Mouse (Mus musculus) cerebellum, adult 2 months (tissue): ENCODE data around the gene Spns3.

ENCODE experiments used
- CTCF ChIP-seq: fragments of 200-500 bp; IDR thresholded peaks from 2 replicates; pipeline ENCODE4 v1.5.1; 2011; ENCODE audit warnings: low read depth, mild to moderate bottlenecking, control low read depth, low read length, moderate library complexity, borderline replicate concordance; ENCODE audit not compliant: insufficient read depth
- POLR2A ChIP-seq: fragments of 200-500 bp; IDR thresholded peaks from 2 replicates; pipeline ENCODE4 v1.6.1; 2011; ENCODE audit warnings: low read length, control low read depth, borderline replicate concordance; ENCODE audit not compliant: insufficient read depth

DNA sequence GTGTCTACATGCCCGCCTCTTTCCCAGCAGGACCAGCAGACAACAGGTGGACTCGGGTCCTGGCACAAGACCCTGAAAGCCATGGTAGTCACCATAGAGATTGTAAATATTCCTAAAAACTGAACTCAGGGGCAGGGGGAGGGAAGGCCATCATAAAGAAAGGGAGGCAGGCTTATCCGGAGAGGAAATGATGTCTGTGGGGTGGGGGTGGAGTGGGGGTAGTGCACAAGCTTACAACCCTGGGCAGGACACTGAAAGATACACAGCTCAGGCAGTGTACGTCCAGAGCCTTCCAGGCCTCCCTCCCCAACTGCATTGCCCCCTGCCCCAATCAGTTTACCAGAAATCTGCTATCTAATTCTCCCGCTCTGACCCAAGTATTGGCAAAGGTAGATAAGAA lies 63.1 kb downstream of the Spns3 start:
- TF ChIP-seq CTCF (no peak), POLR2A (no peak)
